Mouse (Mus musculus) adipocyte (in vitro differentiated cells): ENCODE results near the gene Gar1.

Experiments
- DNase-seq: peaks from one replicate; pipeline ENCODE4 v3.0.0-alpha.2; 2016; ENCODE audit warnings: low spot score

Gar1 gene

GRCm38 (mm10) chr3:129803765-129804164 is 27.4 kb downstream of the Gar1 start, which contains the start of gene Lrit3:
Gene Lrit3, minus strand, starts transcription at chr3:129804030.
- no peak for DNase-seq

- no peak for DNase-seq
Measured at GRCm38 (mm10) chr3:129799011-129799410, 32.2 kb downstream of the Gar1 start.

- no peak for DNase-seq
Measured at GRCm38 (mm10) chr3:129798551-129798950, 32.6 kb downstream of the Gar1 start.

GRCm38 (mm10) chr3:129797341-129797740 is 33.9 kb downstream of the Gar1 start:
- DNase-seq: no peak

- no peak for DNase-seq
Measured at GRCm38 (mm10) chr3:129793801-129794200, 37.4 kb downstream of the Gar1 start.

- DNase-seq: no peak
Measured at GRCm38 (mm10) chr3:129782746-129783145, 48.5 kb downstream of the Gar1 start.

- DNase-seq: no peak
Measured at GRCm38 (mm10) chr3:129781435-129781834, 49.8 kb downstream of the Gar1 start.
